In genomic region chr5:23473098-23473873, GRCm38 (mm10) we compare ENCODE assay signal across 15 mouse cellular contexts. TPM values are rescaled to one million over a fixed set of nuclear protein-coding genes. Genes with fewer than 3 reads are reported as not detected.
DNase-seq lines count a peak whose midpoint lies in the region; ATAC-seq and TF ChIP-seq lines count a peak whose summit lies in the region.
"Had no signal": no experiment of that assay in that cellular context is flagged by ENCODE, and none has a peak within 500 bp of the region (broad histone marks: within the 10 kb centered on the region; RNA-seq: fewer than 3 reads in every experiment).

No protein-coding gene starts in this region.

- H3K27ac ChIP-seq in lung, embryonic 14.5 days (ENCODE audit: low read depth) = no peak overlapping the region
- H3K27ac ChIP-seq: embryonic facial prominence, embryonic 15.5 days; limb, embryonic 15.5 days; neural tube, embryonic 13.5 days had no signal

- no peak overlapping the region for H3K4me3 ChIP-seq in lung, embryonic 14.5 days (ENCODE audit: low read depth, low read length)
- H3K4me3 ChIP-seq: embryonic facial prominence, embryonic 15.5 days; limb, embryonic 15.5 days; neural tube, embryonic 13.5 days had no signal

- peak; percentile 31 for DNase-seq in adrenal gland, postnatal 14 days
- no peak for DNase-seq in adrenal gland, postnatal 4 days (ENCODE audit: low spot score in 2 of 2)
- peak; percentile 17 for DNase-seq in lung, embryonic 14.5 days
- no peak for DNase-seq in lung, postnatal 14 days
- DNase-seq in adipocyte (ENCODE audit: low spot score) = peak; percentile 8
- DNase-seq in thymus, postnatal 0 days (ENCODE audit: low spot score) = peak; percentile 30
- DNase-seq in yolk sac, embryonic 10.5 days (ENCODE audit: low spot score) = no peak
- DNase-seq in ovary, adult 18-20 months (ENCODE audit: low spot score) = no peak
- DNase-seq: cerebellum, adult 18-20 months; heart, postnatal 14 days; kidney, adult 18-20 months had no signal

- no peaks in the 10 kb centered on the region for H3K4me1 ChIP-seq in lung, embryonic 14.5 days (ENCODE audit: insufficient read depth)
- H3K4me1 ChIP-seq: embryonic facial prominence, embryonic 15.5 days; limb, embryonic 15.5 days; neural tube, embryonic 13.5 days had no signal

- no peaks in the 10 kb centered on the region for H3K27me3 ChIP-seq in lung, embryonic 14.5 days (ENCODE audit: insufficient read depth, low read length)
- H3K27me3 ChIP-seq: embryonic facial prominence, embryonic 15.5 days; limb, embryonic 15.5 days; neural tube, embryonic 13.5 days had no signal

- H3K9me3 ChIP-seq in lung, embryonic 14.5 days (ENCODE audit: low read depth, low read length) = no peaks in the 10 kb centered on the region
- H3K9me3 ChIP-seq: embryonic facial prominence, embryonic 15.5 days; limb, embryonic 15.5 days; neural tube, embryonic 13.5 days had no signal

- TF ChIP-seq CTCF in lung, embryonic 14.5 days (IDR thresholded peaks at IDR 0.05; ENCODE audit: low read depth) = peak; percentile 19; the same call in 1 of the 2 replicates

- H3K4me2 ChIP-seq in lung, embryonic 14.5 days = no peak overlapping the region
- H3K4me2 ChIP-seq: embryonic facial prominence, embryonic 15.5 days; limb, embryonic 15.5 days; midbrain, embryonic 11.5 days; neural tube, embryonic 13.5 days had no signal

- no peak for ATAC-seq in lung, embryonic 14.5 days (ENCODE audit: insufficient read depth)

- H3K36me3 ChIP-seq in lung, embryonic 14.5 days (ENCODE audit: insufficient read depth) = peaks cover 56% of the 10 kb centered on the region

- no peak overlapping the region for H3K9ac ChIP-seq in lung, embryonic 14.5 days
- H3K9ac ChIP-seq: embryonic facial prominence, embryonic 15.5 days; limb, embryonic 15.5 days; neural tube, embryonic 13.5 days had no signal

- 76% methylated on average over 6 of the region's 6 CpGs for WGBS in lung, embryonic 14.5 days

RNA-seq across cellular contexts. Expression of gene Kmt2e, which starts 39.0 kb away (rescaled TPM):
- 64.2 and 77.2 TPM in 2 replicates for total RNA-seq in adrenal gland, postnatal 14 days (2021)
- total RNA-seq in adrenal gland, postnatal 4 days (2021) = 10 to 100 TPM; 90.0 to 93.1 TPM
- 72.8 and 83.2 TPM in 2 replicates for polyA plus RNA-seq in lung, embryonic 14.5 days (2014; fragmentation: Nextera tagmentation; extraction: Ambion mirVana)
- 84.6 and 111 TPM in 2 replicates for polyA plus RNA-seq in thymus, postnatal 0 days (2015; fragmentation: Nextera tagmentation; extraction: Ambion mirVana)

Comparison
In these comparisons a context has a peak if more than half of its experiments do, and no peak if none do; other contexts are left out.
1. DNase-seq: peak in adrenal gland, postnatal 14 days (single experiment), lung, embryonic 14.5 days (single experiment), adipocyte (single experiment) and thymus, postnatal 0 days (single experiment); none in adrenal gland, postnatal 4 days (0 of 2), lung, postnatal 14 days (single experiment), yolk sac, embryonic 10.5 days (single experiment) and ovary, adult 18-20 months (single experiment).